Mouse (Mus musculus) liver, postnatal 0 days (tissue): ENCODE measurements around the gene Hist2h2be.

Experiments used
- CTCF ChIP-seq: sonication (generic); IDR thresholded peaks from 2 replicates; pipeline ENCODE4 v1.5.1; 2016; ENCODE audit warnings: antibody characterized with exemption, low read depth
- EP300 ChIP-seq: IDR thresholded peaks from 2 replicates; pipeline ENCODE4 v1.6.1; 2016; ENCODE audit warnings: antibody characterized with exemption, low read depth, mild to moderate bottlenecking

GRCm38 (mm10) chr3:96219661-96220130 is 1.2 kb upstream of the Hist2h2be start, which contains the start of the genes Bola1 and Hist2h2ab:
- TF ChIP-seq CTCF, result no peak
- peak; percentile 45; the same call in 1 of the 2 replicates for TF ChIP-seq EP300
